Mouse (Mus musculus) neural tube, embryonic 15.5 days (tissue): ENCODE data around the gene Rnf135. TPM values are rescaled to one million over a fixed set of nuclear protein-coding genes. Genes with fewer than 3 reads are reported as not detected.
A peak's percentile ranks its signal among the peaks of the same experiment; 100 is the strongest.
"Not testable (repeated sequence)": the region's sequence is repeated elsewhere in the genome, so short reads cannot be mapped to it uniquely, and the experiment has no call there.

ENCODE experiments used
- ATAC-seq: fragments of 200-750 bp; cut with Nextera tagmentation; 2 replicates; pipeline ENCODE4 v1.8.0; 2017; ENCODE audit warnings: mild to moderate bottlenecking, moderate TSS enrichment, moderate library complexity; ENCODE audit not compliant: low FRiP score
- H3K27ac ChIP-seq: fragments of 300-500 bp; sonication (generic); replicated peaks from 2 replicates; pipeline ENCODE4 v1.5.1; 2015; ENCODE audit warnings: mild to moderate bottlenecking, inconsistent platforms
- H3K27me3 ChIP-seq: fragments of 300-500 bp; sonication (generic); replicated peaks from 2 replicates; pipeline ENCODE4 v1.6.1; 2015; ENCODE audit warnings: inconsistent platforms
- H3K36me3 ChIP-seq: fragments of 300-500 bp; sonication (generic); 2 replicates; pipeline ENCODE4 v1.6.1; 2015; ENCODE audit warnings: inconsistent platforms
- H3K4me1 ChIP-seq: fragments of 300-500 bp; sonication (generic); 2 replicates; pipeline ENCODE4 v1.6.1; 2015; ENCODE audit warnings: inconsistent platforms
- H3K4me2 ChIP-seq: fragments of 300-500 bp; sonication (generic); 2 replicates; pipeline ENCODE4 v1.6.1; 2015; ENCODE audit warnings: inconsistent platforms, mild to moderate bottlenecking, moderate library complexity
- H3K4me3 ChIP-seq: fragments of 300-500 bp; sonication (generic); replicated peaks from 2 replicates; pipeline ENCODE4 v1.5.1; 2015; ENCODE audit warnings: mild to moderate bottlenecking, inconsistent platforms
- H3K9ac ChIP-seq: fragments of 300-500 bp; sonication (generic); replicated peaks from 2 replicates; pipeline ENCODE4 v1.6.1; 2015; ENCODE audit warnings: mild to moderate bottlenecking, inconsistent platforms
- H3K9me3 ChIP-seq: fragments of 300-500 bp; sonication (generic); replicated peaks from 2 replicates; pipeline ENCODE4 v1.6.1; 2016; ENCODE audit warnings: inconsistent platforms
- WGBS: fragments of 180-500 bp; shearing (Covaris S2); methylation state at CpG from one replicate; pipeline ENCODE4 v1.1.7; 2015; ENCODE audit warnings: mixed read lengths; 5-methylcytosine and 5-hydroxymethylcytosine counted together
- polyA plus RNA-seq: library from polyadenylated mRNA; unstranded; fragments of >200 nt; fragmentation: Nextera tagmentation; extraction: Ambion mirVana; gene quantifications from 2 replicates; pipeline ENCODE4 v1.2.1, GENCODE M21; 2015

Gene Rnf135
- polyA plus RNA-seq, 1 experiment from 2014 or later, result 2.9 TPM

DNA sequence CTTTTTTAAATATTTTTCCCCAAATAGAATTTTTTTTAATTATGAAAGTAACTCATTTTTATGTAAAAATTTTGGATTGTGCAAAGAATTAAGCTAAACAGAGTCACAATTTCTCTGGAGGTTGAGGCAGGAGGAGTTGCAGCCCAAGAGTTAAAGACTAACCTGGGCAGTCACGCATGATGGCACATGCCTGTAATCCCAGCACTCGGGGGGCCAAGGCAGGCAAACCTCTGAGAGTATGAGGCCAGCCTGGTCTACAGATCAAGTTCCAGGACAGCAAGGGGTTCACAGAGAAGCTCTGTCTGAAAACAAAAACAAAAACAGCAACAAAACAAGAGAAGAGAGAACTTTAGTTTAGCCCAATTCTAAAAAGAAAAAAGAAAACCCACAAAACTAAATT, 19.4 kb upstream of the Rnf135 start:
- Histone ChIP-seq H3K27ac (no peak overlapping the region), H3K4me1 (no peaks in the 10 kb centered on the region), H3K27me3 (no peaks in the 10 kb centered on the region), H3K9me3 (no peaks in the 10 kb centered on the region), H3K36me3 (no peaks in the 10 kb centered on the region), H3K4me2 (no peak overlapping the region), H3K4me3 (no peak overlapping the region), H3K9ac (no peak overlapping the region)
- no peak for ATAC-seq
- 56% methylated on average over 2 of the region's 2 CpGs for WGBS

- no peak overlapping the region for H3K4me3 ChIP-seq
Measured at GRCm38 (mm10) chr11:80168121-80168520, 15.5 kb upstream of the Rnf135 start.

GRCm38 (mm10) chr11:80168611-80169249, 14.9 kb upstream of the Rnf135 start:
- WGBS, result 83% methylated on average over 4 of the region's 4 CpGs
- Histone ChIP-seq H3K36me3 (no peaks in the 10 kb centered on the region), H3K4me1 (no peaks in the 10 kb centered on the region), H3K27ac (no peak overlapping the region), H3K9me3 (no peaks in the 10 kb centered on the region), H3K9ac (no peak overlapping the region), H3K4me3 (no peak overlapping the region), H3K4me2 (no peak overlapping the region), H3K27me3 (no peaks in the 10 kb centered on the region)
- no peak for ATAC-seq

More at GRCm38 (mm10) chr11:80168121-80168520, 15.5 kb upstream of the Rnf135 start:
- no peak overlapping the region for H3K4me2 ChIP-seq
- no peak for ATAC-seq
- H3K27me3 ChIP-seq, result no peaks in the 10 kb centered on the region
- H3K9ac ChIP-seq, result no peak overlapping the region
- H3K27ac ChIP-seq, result no peak overlapping the region
- 92% methylated on average over 9 of the region's 9 CpGs for WGBS
- no peaks in the 10 kb centered on the region for H3K4me1 ChIP-seq
- no peaks in the 10 kb centered on the region for H3K36me3 ChIP-seq
- no peaks in the 10 kb centered on the region for H3K9me3 ChIP-seq

- 87% methylated on average over 3 of the region's 3 CpGs for WGBS
- H3K27me3 ChIP-seq, result no peaks in the 10 kb centered on the region
- no peak overlapping the region for H3K4me2 ChIP-seq
- no peak overlapping the region for H3K4me3 ChIP-seq
- no peak overlapping the region for H3K27ac ChIP-seq
- no peak for ATAC-seq
- H3K9me3 ChIP-seq, result no peaks in the 10 kb centered on the region
- no peak overlapping the region for H3K9ac ChIP-seq
- H3K4me1 ChIP-seq, result no peaks in the 10 kb centered on the region
- no peaks in the 10 kb centered on the region for H3K36me3 ChIP-seq
Measured at GRCm38 (mm10) chr11:80169629-80170028, 14.0 kb upstream of the Rnf135 start.

DNA sequence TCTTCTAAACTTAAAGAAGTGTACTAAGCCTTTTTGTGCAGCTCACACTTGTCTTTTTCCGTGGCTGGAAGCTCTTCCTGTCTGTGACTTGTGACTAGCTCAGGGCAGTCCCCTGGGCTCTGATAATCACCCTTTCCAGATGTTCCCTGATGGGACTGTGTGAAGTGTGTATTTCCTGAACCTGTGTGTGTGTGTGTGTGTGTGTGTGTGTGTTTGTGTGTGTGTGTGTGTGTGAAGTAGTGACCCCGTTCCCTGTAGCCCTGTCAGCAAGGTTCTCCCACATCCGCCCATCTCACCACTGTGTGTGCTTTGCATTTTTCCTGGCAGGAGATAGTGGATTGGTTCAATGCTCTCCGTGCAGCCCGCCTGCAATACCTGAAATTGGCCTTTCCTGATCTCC, 13.3 kb upstream of the Rnf135 start:
- Histone ChIP-seq H3K4me3 (no peak overlapping the region), H3K36me3 (no peaks in the 10 kb centered on the region), H3K9ac (no peak overlapping the region), H3K9me3 (no peaks in the 10 kb centered on the region), H3K27ac (no peak overlapping the region), H3K27me3 (no peaks in the 10 kb centered on the region), H3K4me2 (no peak overlapping the region), H3K4me1 (no peaks in the 10 kb centered on the region)
- 79% methylated on average over 5 of the region's 5 CpGs for WGBS
- no peak for ATAC-seq

DNA sequence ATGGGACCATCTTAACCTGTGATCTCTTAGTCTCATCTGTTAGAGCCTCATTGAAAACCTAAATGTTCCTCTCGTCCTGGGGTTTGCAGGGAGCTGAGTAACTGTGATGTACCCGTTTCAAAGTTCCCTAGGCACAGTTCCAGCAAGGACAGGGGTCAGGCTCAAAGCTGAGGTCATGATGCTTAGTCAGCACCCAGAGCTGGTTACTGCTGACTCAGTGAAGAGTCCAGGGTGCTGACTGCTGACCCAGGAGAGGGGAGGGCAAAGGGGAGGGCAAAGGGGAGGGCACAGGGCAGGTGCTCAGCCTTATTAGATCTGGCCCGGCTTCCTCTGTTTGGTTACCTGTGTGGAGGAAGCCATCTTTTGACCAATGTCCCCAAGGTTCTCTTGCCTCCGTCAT, 11.8 kb upstream of the Rnf135 start:
- H3K9me3 ChIP-seq, result no peaks in the 10 kb centered on the region
- H3K4me2 ChIP-seq, result no peak overlapping the region
- WGBS, result 72% methylated on average over 4 of the region's 4 CpGs
- no peaks in the 10 kb centered on the region for H3K27me3 ChIP-seq
- no peak for ATAC-seq
- no peak overlapping the region for H3K27ac ChIP-seq
- no peaks in the 10 kb centered on the region for H3K36me3 ChIP-seq
- no peak overlapping the region for H3K4me3 ChIP-seq
- H3K4me1 ChIP-seq, result no peaks in the 10 kb centered on the region
- H3K9ac ChIP-seq, result no peak overlapping the region

DNA sequence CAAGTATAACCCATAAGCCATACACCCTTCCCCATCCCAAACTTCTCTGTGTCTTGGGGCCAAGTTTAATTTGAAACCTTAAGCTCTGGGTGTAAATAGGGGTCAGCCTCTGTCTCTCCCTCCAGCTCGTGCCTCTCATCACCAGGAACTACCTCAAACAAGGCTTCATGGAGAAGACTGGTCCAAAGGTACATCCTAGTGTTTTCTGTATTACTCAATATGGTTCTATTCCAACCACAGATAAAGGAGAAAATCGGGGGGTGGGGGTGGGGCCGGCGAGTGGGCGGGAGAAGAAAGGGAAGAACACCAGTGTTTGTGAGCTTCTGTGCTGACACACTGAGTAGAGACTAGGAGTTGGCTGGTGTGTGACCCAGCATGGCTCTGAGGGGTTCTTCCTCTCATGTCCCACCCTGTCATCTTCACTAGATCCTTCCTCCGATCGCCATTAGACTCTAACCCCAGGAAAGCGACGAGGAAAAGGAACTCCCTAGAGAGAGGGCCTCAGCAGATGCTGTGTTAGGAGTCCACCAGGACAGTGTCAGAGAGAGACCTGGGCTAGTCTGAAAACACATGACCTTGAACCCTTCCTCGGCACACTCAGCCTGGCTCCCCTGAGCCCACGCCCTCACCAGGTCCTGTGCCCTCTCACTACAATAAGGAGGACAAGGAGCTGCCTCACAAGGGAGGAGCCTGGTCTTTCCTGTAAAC, 9.5 kb upstream of the Rnf135 start:
- WGBS, result 88% methylated on average over 11 of the region's 11 CpGs
- Histone ChIP-seq H3K36me3 (no peaks in the 10 kb centered on the region), H3K4me1 (no peaks in the 10 kb centered on the region), H3K9ac (no peak overlapping the region), H3K4me2 (no peak overlapping the region), H3K27ac (no peak overlapping the region), H3K9me3 (no peaks in the 10 kb centered on the region), H3K4me3 (no peak overlapping the region), H3K27me3 (no peaks in the 10 kb centered on the region)
- ATAC-seq, result no peak

DNA sequence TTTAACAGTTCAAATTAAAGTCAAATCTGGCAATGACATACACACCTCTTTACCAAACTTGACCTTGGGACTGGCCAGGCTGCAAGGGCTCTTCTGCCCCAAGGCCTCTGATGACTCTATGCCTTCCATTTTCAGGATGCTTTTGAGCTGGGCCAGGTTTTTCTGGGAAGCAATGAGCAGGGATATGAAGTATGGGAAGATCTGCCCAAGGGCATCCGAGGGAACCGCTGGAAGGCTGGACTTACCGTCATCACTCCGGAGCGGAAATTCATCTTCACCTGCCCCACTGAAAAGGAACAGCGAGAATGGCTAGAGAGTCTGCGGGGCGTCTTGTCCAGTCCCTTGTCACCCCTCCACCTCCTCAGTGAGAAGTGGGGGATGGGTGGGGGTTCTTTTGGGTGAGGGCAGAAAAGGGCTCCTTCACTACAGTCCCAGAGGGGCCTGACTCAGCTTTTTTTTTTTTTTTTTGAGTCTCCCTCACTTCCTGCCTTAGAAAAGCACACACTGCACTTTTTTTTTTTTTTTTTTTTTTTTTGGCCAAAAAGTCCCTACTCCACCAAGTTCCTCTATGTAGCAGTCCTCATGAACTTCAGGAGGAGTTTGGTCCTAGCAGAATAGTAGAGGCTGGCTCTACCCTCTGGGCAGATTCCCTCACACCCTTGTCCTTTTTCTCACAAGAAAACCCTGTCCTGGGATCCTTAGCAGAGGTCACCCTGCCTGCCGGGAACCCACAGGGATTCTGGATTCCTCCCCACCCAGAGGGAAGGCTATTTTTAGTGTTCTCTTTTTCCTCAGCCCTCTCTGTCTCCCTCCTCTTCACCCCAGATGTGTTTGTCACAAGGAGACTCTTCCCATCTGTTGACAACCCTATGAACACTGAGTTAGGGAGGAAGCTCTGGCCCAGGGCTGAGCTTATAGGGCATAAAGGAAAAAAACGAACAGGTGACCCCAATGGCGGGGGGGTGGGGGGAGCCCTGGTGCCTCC, 6.4 kb upstream of the Rnf135 start:
- Histone ChIP-seq H3K36me3 (no peaks in the 10 kb centered on the region), H3K4me2 (no peak overlapping the region), H3K27me3 (no peaks in the 10 kb centered on the region), H3K9me3 (no peaks in the 10 kb centered on the region), H3K4me3 (no peak overlapping the region), H3K4me1 (no peaks in the 10 kb centered on the region), H3K27ac (no peak overlapping the region), H3K9ac (no peak overlapping the region)
- WGBS, result 77% methylated on average over 11 of the region's 11 CpGs
- no peak for ATAC-seq

DNA sequence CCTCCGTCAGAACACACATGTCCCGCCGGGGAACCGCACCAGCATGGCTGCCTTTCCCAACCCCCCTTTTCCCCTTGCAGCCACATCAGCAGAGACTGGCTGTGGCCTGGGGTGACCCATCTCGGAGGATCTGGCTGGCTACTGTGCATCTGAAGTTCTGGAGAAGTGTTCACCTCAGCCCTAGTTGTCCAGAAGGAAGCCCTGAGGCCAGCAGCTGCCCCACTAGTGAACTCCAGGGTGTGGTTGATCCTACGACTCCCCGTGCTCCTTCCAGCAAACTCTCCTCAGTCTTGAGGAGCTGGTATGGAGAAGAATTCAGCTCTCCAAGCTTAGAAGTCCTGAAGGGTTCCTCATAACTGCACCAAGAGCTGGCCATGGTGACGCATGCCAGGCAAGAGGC, 5.3 kb upstream of the Rnf135 start:
- WGBS, result 86% methylated on average over 8 of the region's 8 CpGs
- H3K27me3 ChIP-seq, result no peaks in the 10 kb centered on the region
- no peak overlapping the region for H3K4me3 ChIP-seq
- no peak overlapping the region for H3K27ac ChIP-seq
- H3K4me2 ChIP-seq, result no peak overlapping the region
- no peak overlapping the region for H3K9ac ChIP-seq
- ATAC-seq, result no peak
- H3K4me1 ChIP-seq, result no peaks in the 10 kb centered on the region
- no peaks in the 10 kb centered on the region for H3K36me3 ChIP-seq
- H3K9me3 ChIP-seq, result no peaks in the 10 kb centered on the region

DNA sequence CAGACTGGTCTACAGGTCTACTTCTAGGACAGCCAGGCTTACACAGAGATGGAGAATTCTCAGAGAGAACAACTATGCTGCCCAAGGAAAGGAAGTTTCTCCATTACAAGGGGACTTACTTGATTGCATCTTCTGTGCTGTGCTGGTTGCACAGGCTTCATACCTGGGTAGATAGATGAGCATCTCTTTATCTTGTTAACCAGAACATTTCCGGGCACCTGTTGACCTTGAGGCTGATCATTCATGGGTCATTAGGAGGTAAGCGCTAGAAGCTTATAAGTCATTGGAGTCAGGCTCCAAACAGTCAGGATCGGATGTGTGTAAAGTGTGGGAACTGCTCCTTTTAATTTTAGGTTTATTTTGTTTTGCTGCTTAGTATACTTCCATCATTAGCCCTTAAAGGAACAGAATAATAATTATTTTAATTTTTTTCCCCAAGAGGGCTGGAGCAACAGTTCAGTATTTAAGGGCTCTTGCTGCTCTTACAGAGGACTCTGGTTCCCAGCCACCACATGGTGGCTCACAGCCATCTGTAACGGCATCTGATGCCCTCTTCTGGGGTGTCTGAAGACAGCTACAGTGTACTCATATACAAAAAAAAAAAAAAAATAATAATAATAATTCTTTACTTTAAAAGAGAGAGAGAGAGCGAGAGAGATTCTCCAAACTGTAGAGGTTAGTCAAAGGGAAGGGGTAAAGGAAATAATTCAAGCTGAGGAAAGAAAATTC, 2.5 kb upstream of the Rnf135 start:
- 76% methylated on average over 5 of the region's 5 CpGs for WGBS
- H3K4me2 ChIP-seq, result no peak overlapping the region
- no peak overlapping the region for H3K27ac ChIP-seq
- no peak for ATAC-seq
- no peak overlapping the region for H3K4me3 ChIP-seq
- H3K9me3 ChIP-seq, result no peaks in the 10 kb centered on the region
- no peaks in the 10 kb centered on the region for H3K36me3 ChIP-seq
- 0 out of 2 replicates have a peak, but pooled peaks cover 3% of the 10 kb centered on the region for H3K4me1 ChIP-seq
- no peaks in the 10 kb centered on the region for H3K27me3 ChIP-seq
- H3K9ac ChIP-seq, result no peak overlapping the region

DNA sequence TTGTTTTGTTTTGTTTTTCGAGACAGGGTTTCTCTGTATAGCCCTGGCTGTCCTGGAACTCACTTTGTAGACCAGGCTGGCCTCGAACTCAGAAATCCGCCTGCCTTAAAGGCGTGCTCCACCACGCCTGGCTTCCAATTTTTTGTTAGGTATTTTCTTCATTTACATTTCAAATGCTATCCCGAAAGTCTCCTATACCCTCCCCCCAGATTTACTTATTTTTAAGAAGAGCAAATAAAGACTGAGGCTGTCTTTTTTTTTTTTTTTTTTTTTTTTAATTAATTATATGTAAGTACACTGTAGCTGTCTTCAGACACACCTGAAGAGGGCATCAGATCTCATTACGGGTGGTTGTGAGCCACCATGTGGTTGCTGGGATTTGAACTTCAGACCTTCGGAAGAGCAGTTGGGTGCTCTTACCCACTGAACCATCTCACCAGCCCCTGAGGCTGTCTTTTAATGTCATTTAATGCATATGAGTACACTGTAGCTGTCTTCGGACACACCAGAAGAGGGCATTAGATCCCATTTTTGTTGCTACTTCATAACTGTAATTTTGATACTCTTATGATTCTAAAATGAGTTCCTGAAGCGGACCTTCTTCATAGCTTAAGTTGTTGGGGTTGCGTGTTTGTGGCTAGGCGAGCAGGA, 472 bp upstream of the Rnf135 start:
- H3K36me3 ChIP-seq, H3K4me1 ChIP-seq, H3K27me3 ChIP-seq, ATAC-seq, H3K9me3 ChIP-seq: not testable (repeated sequence)
- H3K4me3 ChIP-seq, result peak overlapping the region; percentile 51
- peak overlapping the region; percentile 69 for H3K4me2 ChIP-seq
- WGBS, result 50% methylated on average over 12 of the region's 12 CpGs
- H3K9ac ChIP-seq, result peak overlapping the region; percentile 59
- H3K27ac ChIP-seq, result peak overlapping the region; percentile 76; the same call in 1 of the 2 replicates
